Mouse (Mus musculus): Measurements from ENCODE around the gene Slc25a3.
A peak's percentile ranks its signal among the peaks of the same experiment; 100 is the strongest.

Slc25a3 gene

GRCm38 (mm10) chr10:91142654-91143191, 18.9 kb upstream of the Slc25a3 start:
- DNase-seq: no peak

DNA sequence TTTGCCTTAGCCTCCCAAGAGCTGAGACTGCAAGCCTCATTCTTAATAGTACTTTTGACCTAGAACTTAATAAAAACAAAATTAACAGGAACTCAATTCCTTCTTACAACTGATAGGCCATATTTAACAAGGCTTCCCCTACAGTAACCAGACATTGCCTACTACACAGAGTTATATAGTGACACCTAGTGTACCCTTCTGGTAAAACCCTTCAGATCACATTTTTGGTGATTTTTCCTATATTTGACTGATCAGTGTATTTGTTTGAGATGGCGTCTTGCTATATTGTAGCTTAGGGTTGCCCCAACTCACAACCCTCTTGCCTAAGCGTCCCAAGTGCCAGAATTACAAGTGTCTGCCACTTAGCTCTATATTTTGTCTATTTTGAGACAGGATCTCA, 17.7 kb upstream of the Slc25a3 start:
- no peak for DNase-seq

DNA sequence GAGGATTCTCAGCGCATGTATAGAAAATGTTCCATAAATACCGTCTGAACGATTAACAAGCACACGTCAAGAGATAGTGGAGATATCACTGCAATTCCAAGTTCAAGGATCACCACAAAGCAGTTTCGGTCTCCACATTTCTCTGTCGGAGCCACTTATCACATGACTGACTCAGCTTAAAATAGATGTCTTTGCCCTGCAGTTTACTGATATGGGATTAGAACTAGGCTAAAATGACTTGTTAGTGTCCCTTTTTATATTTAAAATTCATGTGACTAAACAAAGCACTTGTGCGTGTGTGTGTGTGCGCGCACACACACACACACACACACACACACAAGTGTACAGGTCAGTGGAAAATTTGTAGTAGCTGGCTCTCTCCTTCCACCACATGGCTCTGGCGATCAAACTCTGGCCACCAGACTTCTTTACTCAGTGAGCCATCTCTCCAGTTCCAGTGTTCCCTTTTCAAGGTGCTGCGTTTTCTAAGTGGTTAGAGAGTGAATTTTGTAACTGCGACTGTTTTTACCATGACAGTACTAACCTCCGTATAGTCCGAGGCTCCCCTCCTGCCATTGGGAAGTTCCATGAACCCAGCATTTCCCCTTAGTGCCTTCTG, 15.4 kb upstream of the Slc25a3 start:
- no peak for DNase-seq

GRCm38 (mm10) chr10:91138317-91138716, 14.5 kb upstream of the Slc25a3 start:
- DNase-seq: no peak

- no peak for DNase-seq
These were observed 13.5 kb upstream of the Slc25a3 start for GRCm38 (mm10) chr10:91137400-91137799.

- no peak for DNase-seq
These were observed 11.6 kb upstream of the Slc25a3 start for GRCm38 (mm10) chr10:91135302-91135972.

DNA sequence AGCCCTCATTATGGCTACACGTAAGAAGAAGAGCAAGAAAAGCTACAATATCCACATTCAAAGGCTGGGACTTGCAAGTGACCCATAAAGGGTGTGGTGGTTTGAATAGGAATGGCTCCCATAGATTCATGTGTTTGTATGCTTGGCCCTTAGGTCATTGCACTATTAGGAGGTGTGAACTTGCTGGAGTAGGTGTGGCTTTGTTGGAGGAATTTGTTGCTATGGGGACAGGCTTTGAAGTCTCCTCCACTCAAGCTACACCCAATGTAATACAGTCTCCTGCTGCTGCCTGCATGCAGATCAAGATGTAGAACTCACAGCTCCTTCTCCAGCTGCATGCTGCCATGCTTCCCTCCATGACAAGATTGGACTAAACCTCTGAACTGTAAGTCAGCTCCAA, 7.7 kb upstream of the Slc25a3 start:
- no peak for DNase-seq

- DNase-seq: no peak
These were observed 6.9 kb upstream of the Slc25a3 start for GRCm38 (mm10) chr10:91130792-91131191.

- peak in 1 of 2 experiments; percentile 43 for DNase-seq
These were observed 4.8 kb upstream of the Slc25a3 start for GRCm38 (mm10) chr10:91128551-91129160.

GRCm38 (mm10) chr10:91127395-91127794, 3.5 kb upstream of the Slc25a3 start:
- no peak for DNase-seq

DNA sequence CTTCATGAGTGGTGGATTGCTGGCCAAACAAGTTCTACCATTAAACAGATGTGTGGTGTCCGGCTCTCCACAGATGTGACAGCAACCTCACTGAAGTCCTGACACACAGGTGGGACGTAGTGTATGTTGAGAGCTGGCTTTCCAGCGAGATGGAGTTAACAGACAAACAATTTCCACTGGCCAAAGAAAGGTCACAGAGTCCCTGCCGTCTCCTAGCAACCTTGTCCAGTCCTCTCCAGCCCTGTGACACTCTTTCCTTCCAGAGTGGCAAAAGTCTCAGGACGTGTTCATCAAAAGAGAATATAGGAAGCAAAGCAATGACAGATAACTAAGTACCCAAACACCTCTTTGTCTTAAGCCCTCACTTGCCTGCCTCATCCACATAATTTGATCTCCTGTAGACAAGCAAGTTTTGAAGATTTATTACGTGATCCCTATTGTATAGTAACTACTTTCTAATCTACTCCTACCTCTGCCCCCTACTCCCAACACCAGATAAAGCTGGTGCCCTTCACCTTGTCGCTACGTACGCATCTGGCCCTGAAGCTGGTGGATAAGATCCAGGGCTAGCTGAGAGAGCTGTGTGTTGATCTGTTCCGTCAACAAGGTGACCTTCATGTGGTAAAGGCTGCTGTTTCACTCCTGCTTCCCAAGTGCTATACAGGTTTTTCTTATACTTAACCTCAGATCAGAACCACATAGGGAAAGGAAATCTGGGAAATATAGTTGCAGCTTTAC, 2.9 kb upstream of the Slc25a3 start:
- DNase-seq: peak in 1 of 2 experiments; percentile 26

- no peak for DNase-seq
These were observed 505 bp downstream of the Slc25a3 start for GRCm38 (mm10) chr10:91123281-91123827.

- DNase-seq: no peak
These were observed 1.2 kb downstream of the Slc25a3 start for GRCm38 (mm10) chr10:91122646-91123045.

DNA sequence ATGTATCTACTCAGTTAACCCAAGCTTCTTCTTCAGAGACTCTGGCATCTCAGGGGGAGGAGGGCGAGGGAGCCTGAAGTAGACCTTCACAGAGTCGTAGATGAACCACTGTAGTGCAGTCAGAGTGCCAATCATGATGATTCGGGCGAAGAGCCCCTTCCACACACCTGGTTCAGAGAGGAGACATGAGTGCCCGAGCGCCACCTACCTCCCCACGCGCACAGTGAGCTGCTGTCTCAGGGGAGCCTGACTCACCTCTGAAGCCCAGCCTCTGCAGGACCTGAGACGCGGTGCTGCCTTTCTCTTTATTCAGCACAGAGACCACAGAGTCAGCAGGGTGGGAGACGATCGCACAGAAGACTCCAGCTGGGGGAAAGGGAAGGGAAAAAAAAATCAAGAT, 6.9 kb downstream of the Slc25a3 start:
- DNase-seq: no peak

DNA sequence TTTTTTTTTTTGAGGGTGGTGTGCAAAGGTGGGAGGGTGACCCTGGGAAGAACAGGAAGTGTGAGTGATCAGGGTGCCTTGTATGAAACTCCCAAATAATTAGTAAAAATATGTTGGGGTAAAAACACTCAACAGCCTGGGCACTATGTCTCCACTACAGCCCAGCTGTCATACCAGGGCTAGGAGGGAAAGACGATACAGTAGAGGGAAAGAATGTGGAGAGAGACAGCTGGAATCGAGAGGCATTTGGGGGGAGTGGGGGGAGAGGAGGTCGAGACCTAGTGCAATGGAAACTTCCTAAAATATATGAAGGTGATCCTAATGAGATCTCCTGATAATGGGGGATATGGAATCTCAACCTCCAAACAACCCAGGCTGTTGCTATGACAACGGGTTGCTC, 14.0 kb downstream of the Slc25a3 start:
- DNase-seq: no peak

DNA sequence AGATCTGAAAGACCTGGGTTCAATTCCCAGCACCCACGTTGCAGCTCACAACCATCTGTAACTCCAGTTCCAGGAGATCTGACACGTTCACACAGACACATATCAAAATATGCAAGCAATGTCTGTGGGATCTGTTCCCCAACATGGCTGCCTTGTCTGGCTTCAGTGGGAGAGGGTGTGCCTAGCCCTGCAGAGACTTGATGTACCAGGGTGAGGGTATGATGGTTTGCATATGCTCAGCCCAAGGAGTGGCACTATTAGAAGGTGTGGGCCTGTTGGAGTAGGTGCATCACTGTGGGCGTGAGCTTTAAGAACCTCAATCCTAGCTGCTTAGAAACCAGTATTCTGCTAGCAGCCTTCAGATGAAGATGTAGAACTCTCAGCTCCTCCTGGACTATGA, 17.9 kb downstream of the Slc25a3 start:
- no peak for DNase-seq

- no peak for DNase-seq
These were observed 20.9 kb downstream of the Slc25a3 start for GRCm38 (mm10) chr10:91102799-91103590.

DNA sequence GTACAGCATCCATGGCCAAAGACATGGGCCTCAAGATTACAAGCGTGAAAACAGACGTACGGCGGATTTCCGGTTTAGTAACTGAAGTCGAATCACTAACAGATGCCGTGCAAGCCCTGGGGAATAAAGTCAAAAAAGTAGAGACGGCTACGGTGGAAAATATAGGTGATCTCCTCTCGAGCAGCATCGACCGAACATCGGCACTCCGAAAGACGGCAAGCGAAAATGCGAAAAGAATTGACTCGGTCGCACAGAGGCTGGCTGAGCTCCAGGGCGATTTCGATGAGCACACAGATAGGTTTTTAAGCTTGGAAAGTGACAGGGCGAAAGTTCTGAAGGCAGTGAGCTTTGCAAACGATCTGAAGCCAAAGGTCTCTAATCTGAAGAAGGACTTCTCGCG, 21.9 kb downstream of the Slc25a3 start:
- no peak for DNase-seq

DNA sequence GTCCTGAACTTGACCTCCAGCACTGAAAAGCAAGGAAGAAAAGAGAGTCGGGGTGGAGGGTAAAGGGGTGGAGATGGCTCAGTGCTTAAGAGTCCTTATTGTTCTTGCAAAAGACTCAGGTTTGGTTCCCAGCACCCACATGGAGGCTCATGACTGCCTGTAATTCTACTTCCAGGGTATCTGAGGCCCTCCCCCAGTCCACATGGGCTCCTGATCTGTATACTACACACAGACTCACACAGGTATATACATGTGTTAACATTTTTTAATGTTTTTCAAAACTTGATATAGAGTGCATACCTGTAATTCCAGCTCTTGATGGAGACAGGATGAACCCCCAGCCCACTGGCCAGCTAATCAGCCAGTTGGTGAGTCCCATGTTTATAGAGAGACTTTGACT, 23.8 kb downstream of the Slc25a3 start:
- DNase-seq: no peak

DNA sequence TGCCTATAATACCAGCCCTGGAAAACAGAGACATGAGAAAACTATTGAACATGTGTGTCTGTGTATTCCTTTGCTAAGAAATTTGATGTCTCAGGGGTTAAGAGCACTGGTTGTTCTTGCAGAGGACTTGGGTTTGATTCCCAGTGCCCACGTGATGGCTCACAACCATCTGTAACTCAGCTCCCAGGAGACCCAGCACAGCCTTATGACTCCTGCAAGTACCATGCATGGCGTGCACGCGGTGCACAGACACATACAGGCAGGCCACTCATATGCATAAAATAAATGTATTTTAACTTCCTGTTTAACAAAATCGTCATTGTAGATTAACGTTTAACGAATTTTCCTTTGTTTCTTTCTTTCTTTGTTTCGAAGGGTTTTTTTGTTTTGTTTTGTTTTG, 25.8 kb downstream of the Slc25a3 start:
- DNase-seq: no peak

DNA sequence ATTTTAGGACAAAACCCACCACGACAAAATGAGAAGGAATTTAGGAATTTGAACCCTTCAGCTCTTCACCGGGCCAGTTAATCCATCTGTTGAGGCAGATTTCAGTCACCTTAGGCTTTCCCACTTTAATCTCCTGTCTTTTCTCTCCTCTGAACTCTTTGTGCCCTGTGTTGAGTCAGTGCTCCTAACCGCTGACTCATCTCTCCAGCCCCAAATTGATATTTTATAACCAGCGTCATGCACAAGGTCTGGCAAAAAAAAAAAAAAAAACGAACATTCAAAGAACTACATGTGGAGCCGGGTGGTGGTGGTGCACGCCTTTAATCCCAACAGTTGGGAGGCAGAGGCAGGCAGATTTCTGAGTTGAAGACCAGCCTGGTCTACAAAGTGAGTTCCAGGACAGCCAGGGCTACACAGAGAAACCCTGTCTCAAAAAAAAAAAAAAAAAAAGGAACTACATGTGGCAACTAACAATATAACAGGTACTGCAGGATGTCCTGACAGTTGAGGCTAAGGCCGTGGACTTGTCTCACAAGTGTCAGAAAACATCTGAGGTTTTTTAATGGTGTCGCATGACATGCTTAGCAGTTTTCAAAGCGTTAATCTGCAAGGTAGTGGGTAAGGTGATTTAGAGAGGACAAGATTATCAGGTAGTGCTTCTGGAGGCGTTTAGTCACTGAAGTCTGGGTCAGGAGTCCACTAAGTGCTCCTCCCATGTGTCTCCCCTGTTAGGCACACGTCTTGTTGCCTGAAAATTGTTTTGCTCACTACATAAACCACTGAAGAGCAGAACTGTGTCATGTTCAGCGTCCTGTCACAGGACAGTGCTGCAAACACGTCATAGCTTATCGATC, 29.4 kb downstream of the Slc25a3 start:
- no peak for DNase-seq
